Mouse (Mus musculus) layer of hippocampus, adult 8-10 months (tissue): ENCODE results near the gene Kcnip2. TPM values are rescaled to one million over a fixed set of nuclear protein-coding genes. Genes with fewer than 3 reads are reported as not detected.
"Not testable (repeated sequence)": the region's sequence is repeated elsewhere in the genome, so short reads cannot be mapped to it uniquely, and the experiment has no call there.

Source experiments
- DNase-seq, 2 experiments: peaks; one replicate each; pipeline ENCODE4 v3.0.0; 2022; ENCODE audit warnings: low spot score in 2 of 2
- total RNA-seq, 4 experiments: library from RNA; stranded (reverse); gene quantifications; 2 replicates each; pipeline ENCODE4 v1.2.4; 2022

Kcnip2 gene
- total RNA-seq, 4 experiments from 2014 or later: 163 to 211 (median 185) TPM

DNA sequence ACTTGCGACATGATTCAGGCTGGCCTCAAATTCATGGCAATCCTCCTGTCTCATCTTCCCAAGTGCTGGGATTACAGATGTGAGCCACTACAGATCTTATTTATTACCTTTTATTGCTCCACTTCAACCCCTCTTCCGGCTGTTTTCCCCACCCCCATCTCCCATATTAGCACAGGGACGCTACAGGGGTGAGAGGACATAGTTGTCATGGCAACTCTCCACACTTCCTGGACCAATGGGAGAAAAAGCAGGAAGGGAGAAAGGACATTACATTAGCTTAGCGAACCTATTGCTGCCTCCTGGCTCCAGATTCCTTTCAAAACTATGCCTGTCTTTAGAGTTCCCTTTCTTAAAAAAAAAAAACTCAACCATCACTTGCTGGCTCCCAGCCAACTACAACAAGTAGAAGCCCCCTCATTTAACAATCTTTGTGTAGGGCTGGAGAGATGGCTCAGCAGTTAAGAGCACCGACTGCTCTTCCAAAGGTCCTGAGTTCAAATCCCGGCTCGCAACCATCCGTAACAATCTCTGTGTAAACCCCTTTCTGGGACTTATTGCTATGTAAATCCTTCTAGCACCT is 3.1 kb downstream of the Kcnip2 start:
- DNase-seq: no peak

DNA sequence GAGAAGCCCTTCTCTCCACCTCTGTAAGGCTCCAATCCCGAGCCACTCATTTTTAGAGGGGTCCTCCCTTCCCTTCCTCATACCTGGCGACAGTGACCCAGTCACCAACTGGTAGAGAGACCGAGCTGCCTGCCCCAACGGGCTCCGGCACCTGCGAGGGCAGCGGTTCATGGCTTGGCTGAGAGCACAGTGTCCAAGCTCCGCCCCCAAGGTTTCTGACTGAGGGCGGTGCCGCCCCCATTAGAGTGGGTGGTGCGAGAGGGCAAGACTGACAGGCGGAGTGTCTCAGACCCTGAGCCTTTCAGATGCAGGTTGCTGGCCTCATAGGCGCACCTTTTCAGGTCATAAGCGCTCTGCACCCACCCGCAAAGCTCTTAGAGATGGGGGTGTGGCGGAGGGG is 3.7 kb downstream of the Kcnip2 start:
- no peak for DNase-seq

DNA sequence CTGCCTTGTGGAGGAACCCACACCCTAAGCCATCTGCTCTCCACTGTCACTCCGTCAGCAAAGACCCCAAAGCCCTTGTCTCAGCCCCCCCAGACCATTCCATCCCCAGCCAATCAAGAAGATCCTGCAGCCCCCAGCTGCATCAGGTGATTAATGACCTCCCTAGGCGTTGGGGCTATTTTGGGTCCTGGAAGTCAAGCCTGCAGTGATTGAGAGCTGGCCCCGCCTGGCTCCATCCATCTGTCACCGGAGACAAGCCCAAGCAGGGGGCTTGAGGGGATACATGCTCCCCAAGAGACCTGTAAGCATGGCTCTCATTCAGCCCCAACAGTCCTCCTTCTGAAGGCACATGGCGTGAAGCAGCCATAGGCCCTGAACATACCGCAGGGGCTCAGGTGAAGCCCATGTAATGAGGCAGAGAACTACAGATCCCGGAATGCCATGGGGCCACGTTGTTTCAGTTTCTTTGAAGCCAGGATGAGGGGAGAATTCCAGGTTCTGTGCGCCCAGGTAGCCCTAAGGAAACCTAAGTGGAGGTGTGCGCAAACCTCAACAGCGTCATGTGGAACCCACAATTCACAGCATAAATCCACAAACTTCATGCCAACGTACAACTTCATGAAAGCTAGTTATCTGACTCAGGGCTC is 4.7 kb downstream of the Kcnip2 start:
- DNase-seq: no peak

DNA sequence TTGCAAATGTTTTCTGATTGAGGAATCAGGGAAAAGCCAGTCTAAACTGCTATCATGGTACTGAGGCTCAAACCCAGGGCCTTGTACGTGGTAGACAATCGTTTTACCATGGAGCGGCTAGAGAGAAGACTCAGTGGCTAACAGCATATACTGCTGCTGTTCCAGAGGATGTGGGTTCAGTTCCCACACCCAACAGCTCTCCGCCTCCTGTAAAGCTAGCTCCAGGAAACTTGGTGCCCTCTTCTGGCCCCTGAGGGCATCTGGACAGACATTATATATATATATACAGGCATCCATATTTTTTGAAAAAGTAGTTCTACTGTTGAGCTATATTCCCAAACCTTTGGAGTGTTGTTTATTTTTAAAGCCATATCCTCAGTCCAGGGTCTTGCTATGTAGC is 8.1 kb downstream of the Kcnip2 start:
- DNase-seq: no peak

DNA sequence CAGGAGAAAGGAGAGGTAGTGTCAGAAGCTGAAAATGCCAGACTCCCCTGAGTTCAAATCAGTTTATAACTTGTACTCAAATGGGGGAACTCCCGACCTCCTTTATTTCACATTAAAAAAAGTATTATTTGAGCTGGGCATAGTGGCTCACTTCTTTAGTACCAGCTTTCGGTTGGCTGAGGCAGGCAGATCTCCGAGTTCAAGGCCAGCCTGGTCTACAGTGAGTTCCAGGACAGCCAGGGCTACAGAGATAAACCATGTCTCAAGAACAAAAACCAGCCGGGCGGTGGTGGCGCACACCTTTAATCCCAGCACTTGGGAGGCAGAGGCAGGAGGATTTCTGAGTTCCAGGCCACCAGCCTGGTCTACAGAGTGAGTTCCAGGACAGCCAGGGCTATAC is 10.0 kb downstream of the Kcnip2 start:
- not testable (repeated sequence) for DNase-seq

DNA sequence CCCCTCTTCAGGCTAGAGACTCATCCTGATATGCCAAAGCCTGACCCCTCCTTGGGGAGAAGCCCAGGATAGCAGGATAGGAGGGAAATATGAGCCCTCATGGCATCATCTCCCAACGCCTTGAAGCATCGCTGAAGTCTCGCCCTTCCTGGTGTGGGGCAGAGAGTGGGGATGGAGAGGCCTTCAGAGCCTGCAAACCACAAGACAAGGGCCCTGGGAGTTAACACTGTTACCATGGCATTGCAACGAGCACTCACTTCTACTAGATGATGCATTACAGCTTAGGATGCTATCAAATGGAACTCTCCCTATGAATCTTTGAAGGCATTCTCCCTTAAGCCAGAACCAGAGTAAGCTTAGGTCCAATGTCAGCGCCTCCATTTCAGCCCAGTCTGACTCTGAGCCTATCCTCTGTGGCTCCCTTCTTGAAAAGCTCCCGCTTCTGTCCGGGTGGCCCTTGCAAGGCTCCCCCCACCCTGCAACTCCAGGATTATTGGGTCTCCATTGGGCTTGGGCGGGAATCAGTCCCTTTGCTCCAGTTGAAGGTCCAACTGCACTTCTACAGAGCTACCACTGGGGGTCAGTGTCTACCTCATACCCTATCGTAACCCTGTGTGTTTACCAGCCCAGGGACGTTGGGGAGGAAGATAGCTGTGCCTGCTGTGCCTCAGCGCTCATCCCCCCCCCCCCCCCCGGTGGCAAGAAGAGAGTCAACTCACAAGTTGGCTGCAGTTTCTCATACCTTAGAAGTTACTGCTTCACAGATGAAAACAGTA is 11.1 kb downstream of the Kcnip2 start:
- no peak for DNase-seq

DNA sequence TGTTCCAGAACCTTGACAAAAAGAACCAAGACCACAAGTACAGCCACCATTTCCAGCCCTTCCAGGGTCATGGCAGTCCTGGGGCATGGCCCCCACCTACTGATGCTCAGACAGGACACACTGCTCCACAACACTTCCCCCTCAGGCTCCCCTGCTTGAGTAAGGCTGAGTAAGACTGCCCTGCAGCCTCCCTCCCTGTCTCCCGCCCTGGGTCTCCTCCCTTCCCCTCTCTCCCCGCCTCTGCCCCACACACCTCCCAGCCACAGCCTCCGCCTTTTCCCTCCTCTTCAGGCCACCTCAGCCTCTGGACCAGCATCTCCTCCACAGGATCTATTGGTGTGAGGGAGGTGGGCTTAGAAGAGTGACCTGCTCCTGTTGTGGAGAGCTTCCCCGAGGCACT is 12.5 kb downstream of the Kcnip2 start:
- DNase-seq: no peak

DNA sequence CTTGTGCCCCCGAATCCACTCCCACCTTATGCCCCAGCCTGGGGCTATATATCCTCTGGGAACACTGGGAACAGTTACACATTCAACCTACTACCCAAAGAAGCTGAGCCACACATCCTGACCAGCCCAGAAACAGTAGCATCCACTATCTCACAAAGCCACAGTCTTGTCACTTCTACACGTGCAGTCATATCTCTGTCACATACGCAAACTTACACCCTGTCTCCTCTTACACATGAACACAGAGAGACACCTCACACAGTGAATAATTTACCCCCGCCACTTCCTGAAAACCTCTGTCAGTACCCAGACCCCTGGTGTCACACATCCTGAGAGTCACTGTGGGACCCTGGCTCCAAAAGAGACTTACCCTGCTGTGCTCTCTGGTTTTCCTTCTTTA is 13.2 kb downstream of the Kcnip2 start:
- DNase-seq: no peak

DNA sequence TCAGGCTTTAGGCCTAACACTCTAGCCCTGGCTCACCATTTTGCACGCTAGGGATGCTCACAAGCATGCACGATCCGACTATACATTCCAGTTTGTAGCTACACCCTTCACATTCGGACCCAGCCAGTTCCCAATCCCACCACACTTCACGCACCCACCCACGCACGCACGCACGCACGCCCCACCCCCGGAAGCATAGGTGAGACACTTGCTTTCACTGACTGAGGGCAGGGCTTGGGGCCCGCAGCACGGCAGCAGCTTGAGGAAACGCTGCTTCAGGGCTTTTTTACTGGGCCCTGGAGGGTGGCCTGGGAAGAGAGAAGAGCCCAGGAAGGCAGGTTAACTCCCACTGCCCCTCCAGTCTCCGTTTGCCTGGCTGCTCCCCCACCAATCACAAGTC is 19.0 kb downstream of the Kcnip2 start:
- no peak for DNase-seq

DNA sequence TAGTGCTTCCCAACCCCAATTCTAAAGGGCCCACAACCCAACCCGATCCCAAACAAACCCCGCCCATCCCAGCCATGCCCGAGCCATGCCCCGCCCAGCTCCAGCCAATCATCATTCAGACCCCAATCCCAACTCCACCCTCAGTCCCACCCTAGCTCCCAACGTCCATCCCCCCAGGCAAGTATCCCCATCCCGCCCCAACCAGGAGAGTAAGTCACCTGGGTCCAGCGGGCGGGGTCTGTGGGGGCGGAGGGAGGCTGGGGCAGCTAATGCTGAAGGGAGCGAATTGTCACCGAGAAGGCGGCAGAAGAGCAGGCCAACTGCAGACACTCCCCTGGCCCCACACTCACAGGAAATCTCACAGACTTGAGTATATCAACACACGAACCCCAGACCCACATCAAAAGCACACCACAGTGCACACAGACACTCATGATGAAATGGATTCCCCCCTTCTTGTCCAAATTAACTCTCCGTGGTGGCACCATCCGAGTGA is 19.8 kb downstream of the Kcnip2 start:
- no peak for DNase-seq

DNA sequence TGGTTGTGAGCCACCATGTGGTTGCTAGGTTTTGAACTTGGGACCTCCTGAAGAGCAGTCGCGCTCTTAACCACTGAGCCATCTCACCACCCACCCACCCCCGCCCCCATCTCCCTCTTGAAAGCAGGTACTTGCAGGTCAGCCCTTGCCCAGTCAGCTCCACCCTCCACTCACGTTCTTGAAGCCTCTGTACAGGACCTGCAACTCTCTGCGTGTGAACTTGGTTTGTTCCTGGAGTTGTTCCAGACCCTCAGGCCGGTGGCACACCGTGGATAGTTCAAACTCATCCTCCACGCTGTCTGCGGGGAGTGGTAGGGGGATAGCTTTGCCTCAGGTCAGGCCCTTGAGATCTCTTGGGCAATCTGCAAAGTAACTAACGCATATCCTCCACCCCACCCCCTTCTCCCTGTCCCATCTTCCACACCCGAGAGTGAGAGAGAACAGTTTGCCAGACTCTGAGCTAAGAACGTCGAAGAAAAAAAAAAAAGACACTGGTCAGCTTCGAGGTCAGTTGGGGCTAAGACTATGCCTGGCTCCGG is 20.4 kb downstream of the Kcnip2 start:
- no peak for DNase-seq

DNA sequence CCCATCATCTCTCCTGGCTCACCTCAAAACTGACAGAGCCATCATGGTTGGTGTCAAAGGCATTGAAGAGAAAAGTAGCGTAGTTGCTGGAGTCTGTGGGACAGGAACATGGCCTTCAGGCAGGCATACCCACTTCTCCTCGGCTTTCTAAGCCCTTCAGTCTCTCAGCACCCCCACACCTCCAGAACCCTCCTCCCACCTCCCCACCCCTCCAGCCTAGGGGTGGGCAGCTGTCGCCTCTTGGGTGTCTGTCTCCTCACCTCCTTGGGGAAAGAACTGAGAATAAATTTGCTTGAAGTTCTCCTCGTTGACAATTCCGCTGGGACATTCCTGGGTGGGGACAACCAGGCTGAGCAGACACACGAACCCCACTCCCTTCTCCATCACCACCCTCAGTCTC is 21.1 kb downstream of the Kcnip2 start:
- DNase-seq: no peak

DNA sequence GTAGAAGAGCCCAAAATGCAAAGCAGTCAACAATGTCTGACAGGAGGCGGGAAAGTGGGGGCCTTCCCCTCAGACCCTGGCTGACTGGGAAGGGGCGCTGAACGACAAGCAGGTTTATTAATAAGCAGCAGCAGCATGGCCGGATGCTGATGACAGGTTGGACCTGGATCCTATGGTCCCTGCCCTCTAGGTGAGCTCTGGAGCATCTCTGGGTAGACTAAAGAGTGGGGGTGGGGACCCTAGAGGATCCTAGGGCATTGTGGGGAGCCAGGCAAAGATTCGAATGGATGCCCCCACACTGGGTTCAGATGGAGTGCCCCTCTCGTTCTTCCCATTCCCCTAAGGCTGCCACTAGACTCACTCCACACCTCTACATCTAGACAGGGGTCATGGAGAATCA is 23.5 kb downstream of the Kcnip2 start:
- no peak for DNase-seq

DNA sequence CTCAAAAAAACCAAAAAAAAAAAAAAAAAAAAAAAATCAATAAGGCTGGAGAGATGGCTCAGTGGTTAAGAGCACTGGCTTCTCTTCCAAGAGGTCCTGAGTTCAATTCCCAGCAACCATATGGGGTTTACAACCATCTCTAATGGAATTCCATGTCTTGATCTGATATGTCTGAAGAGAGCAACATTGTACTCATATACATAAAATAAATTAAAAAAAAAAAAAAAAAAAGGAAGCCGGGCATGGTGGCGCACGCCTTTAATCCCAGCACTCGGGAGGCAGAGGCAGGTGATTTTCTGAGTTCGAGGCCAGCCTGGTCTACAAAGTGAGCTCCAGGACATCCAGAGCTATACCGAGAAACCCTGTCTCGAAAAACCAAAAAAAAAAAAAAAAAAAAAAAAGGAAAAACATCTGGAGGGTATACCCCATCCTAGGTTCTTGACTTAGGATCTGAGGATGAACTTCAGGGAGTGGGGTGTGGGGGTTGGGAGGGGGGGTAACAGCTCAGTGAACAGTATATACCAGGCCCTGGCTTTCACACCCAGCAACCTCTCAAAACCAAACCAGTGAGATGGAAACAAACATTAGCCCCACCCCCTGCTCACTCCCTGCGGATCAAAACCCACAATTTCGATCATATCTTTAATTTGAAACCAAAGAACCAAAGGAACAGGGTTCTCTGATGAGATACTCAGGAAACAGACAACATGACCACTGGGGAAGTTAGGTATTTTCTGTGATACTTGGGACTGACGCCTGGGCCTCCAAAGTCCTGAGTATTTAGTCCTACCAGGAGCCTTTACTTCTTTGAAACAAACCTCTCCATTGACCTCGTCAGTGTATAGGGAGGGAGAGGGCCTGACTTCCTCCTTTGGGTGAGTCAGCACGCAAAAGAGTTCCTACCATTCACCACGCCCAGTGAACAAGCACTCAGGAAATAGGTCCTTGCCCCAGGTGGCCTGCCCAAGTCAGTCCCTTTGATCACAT is 25.7 kb downstream of the Kcnip2 start:
- no peak for DNase-seq

DNA sequence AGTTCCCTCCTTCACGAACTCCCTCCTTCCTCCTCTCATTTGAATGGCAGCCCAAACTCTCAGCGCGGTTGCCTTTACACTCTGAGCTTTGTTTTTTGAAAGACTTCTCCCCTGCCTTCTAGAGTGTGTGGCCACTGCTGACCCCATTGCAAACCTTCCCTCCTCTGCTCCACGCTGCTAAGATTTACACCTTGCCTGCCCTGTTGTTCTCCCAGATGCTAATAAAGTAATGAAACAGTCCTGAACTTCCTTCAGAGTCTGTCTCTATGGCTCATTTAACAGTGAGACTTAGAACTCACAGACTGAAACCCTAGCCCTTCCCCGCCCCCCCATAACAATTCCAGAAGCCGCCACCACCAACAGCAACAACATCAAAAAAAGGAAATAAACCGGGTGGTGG is 26.5 kb downstream of the Kcnip2 start:
- no peak for DNase-seq

DNA sequence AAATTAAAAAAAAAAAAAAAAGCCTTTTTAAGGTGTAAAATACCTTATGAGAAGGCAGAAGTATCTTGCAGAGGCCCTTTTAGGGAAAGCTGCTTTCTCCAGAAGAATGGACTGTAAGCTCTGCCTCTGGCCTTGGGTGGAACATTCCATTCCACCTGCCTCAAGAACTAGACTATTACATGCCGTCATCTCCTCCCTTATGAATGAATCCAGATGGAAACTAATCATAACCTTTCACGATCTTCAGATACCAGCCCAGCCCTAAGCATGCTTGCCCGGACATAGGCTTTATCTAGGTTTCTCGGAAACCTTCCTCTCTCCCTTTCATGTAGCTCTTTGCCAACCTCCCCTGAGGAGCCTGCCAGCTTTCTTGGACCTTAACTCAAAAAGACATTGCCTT is 27.5 kb downstream of the Kcnip2 start:
- no peak for DNase-seq

DNA sequence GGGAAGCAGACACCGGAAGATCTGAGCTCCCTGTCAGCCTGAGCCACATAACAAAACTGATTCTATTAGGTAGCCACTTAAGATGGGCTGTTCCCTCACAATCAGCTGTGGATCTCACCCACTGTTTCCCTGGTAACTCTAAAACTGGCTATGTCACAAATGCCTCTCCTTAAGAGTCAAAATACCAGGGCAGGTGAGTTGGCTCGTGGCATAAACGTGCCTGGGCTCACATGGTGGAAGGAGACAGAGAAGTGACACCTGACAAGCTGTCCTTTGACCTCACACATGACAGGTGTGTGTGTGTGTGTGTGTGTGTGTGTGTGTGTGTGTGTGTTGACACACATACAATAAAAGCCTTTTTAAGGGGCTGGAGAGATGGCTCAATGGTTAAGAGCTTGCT is 28.4 kb downstream of the Kcnip2 start:
- DNase-seq: no peak

DNA sequence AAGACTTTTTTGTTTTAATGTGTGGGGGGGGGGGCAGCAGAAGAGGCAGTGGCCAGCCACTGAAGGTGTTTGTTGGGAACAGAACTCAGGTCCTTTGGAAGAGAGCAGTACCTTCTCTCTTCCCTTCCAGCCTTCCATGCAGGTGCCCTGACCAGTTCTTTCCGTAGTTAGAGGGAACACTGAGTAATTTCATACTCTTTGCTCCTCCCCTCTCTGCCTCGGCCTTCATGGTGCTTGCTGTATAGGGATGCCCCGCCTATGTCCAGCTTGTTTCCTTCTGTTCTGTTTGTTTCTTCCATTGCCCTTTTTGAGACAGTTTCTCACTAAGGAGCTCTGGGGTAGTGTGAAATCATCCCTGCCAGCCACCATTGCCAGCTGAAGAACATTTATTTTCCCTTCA is 30.4 kb downstream of the Kcnip2 start:
- no peak for DNase-seq

DNA sequence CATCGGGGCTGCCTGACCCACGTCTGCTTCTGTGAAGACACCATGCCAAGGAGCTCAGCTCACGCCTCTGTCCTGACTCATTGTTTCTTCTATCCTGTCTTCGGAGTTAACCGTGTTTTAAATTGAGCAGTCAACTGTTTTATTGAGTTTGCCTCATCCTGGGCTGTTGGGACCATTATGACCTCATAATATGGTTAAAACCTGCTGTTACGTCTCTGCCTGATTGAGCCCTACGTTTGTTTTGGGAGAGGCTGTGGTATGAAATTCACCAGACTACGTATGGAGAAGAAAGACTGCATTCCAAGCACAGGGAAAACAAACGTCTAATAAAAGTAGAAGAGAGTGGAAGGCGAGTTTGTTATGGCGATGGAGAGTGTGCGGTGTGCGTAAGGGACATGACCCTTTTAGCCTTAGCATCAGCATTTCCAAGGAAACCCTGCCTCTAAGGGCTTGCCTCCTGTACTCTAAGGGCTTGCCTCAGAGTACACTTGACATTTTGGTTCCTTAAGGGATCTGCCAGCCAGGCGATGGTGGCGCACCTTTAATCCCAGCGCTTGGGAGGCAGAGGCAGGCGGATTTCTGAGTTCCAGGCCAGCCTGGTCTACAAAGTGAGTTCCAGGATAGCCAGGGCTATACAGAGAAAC is 31.8 kb downstream of the Kcnip2 start:
- DNase-seq: no peak

DNA sequence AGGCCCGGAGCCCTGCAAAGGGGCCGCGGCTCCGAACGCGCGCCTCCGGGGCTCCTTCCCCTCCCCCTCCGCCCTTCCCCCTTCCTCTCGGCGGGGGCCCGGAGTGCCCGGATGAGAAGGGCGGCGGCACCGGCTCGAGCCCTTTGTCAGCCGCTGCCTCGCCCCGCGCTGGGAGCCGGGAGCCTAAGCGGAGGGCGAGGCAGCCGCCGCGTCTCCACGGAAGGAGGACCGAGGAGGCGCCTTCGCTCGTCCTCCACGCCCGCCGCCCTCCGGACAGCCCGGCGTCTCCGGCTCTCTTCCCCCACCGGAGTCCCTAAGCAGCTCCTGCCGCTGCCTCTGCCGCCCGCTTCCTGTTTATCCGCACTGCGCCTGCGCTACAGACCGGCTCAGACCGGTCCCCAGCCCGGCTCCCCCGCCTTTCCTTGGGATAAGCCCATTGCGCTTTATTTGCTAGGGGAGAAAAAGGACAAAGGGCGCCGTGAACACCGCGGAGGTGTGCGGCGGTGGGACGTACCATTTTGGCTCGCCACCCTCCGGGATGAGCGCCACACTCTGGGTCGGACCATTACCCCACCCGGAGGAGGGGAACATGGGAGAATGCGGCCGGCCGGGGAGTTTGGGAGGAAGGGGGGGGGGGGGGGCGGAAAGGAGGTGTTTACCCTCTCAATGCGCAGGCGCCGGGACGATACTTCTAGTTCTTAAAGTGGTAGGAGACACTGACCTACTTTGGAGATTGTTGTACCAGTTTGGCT is 32.5 kb downstream of the Kcnip2 start, which contains the start of gene Mgea5:
Mgea5 (minus strand) TSS at position 657 of the 752 bp plus-strand sequence.
- DNase-seq: peak; percentile 98 to 99
